Mouse (Mus musculus) intestine, embryonic 16.5 days (tissue): ENCODE measurements around the gene Cfhr2. TPM values are rescaled to one million over a fixed set of nuclear protein-coding genes. Genes with fewer than 3 reads are reported as not detected.
"Not testable (repeated sequence)": the region's sequence is repeated elsewhere in the genome, so short reads cannot be mapped to it uniquely, and the experiment has no call there.

Experiments
- ATAC-seq: fragments of 200-750 bp; cut with Nextera tagmentation; 2 replicates; pipeline ENCODE4 v1.8.0; 2017; ENCODE audit warnings: moderate TSS enrichment, moderate library complexity
- H3K27ac ChIP-seq: fragments of 300-500 bp; sonication (generic); 2 replicates; pipeline ENCODE4 v1.5.1; 2014; ENCODE audit warnings: mild to moderate bottlenecking, low read length
- H3K27me3 ChIP-seq: fragments of 300-500 bp; sonication (generic); replicated peaks from 2 replicates; pipeline ENCODE4 v1.6.1; 2014; ENCODE audit warnings: low read length, control low read depth, mixed read lengths; ENCODE audit not compliant: control insufficient read depth, insufficient read depth
- H3K36me3 ChIP-seq: fragments of 300-500 bp; sonication (generic); 2 replicates; pipeline ENCODE4 v1.6.1; 2014; ENCODE audit warnings: low read length, control low read depth; ENCODE audit not compliant: control insufficient read depth, insufficient read depth
- H3K4me1 ChIP-seq: fragments of 300-500 bp; sonication (generic); 2 replicates; pipeline ENCODE4 v1.6.1; 2014; ENCODE audit warnings: low read length, control low read depth, mixed read lengths; ENCODE audit not compliant: control insufficient read depth, insufficient read depth
- H3K4me2 ChIP-seq: fragments of 300-500 bp; sonication (generic); 2 replicates; pipeline ENCODE4 v1.6.1; 2014; ENCODE audit warnings: low read depth, low read length, control low read depth
- H3K4me3 ChIP-seq: fragments of 300-500 bp; sonication (generic); 2 replicates; pipeline ENCODE4 v1.5.1; 2014; ENCODE audit warnings: mild to moderate bottlenecking, low read length
- H3K9ac ChIP-seq: fragments of 300-500 bp; sonication (generic); 2 replicates; pipeline ENCODE4 v1.6.1; 2014; ENCODE audit warnings: low read depth, low read length
- H3K9me3 ChIP-seq: fragments of 300-500 bp; sonication (generic); 2 replicates; pipeline ENCODE4 v1.6.1; 2016; ENCODE audit warnings: low read length, control low read depth; ENCODE audit not compliant: control insufficient read depth
- WGBS: fragments of 180-500 bp; shearing (Covaris S2); extraction: QIAGEN DNeasy Blood & Tissue Kit; methylation state at CpG from one replicate; pipeline ENCODE4 v1.1.7; 2014; 5-methylcytosine and 5-hydroxymethylcytosine counted together
- polyA plus RNA-seq: library from polyadenylated mRNA; unstranded; fragments of >200 nt; fragmentation: Nextera tagmentation; extraction: Ambion mirVana; gene quantifications from 2 replicates; pipeline ENCODE4 v1.2.1, GENCODE M21; 2015

Gene Cfhr2
- 0.29 and 0.43 TPM in 2 replicates for polyA plus RNA-seq

DNA sequence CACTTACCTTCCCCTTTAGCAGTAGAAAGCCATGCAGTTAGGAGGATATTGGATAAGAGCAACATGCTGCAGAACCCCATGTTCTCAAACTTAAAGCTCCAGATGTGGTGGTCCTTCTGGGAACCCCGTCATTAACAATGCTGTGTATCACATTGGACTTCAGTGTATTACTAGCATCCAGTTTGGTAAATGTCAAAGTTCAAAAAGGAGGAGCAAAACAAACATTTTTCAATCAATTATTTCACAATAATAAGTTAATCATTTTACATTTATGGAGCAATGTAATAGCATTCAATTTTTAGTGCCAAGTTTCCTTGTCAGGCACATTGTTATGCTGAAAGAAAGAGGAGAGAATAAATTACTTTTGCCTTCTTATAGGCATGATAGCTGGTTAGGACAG is at the start of gene Cfhr2:
Gene Cfhr2, minus strand, starts transcription at position 155 of the 400 bp plus-strand sequence.
- H3K36me3 ChIP-seq, result no peaks in the 10 kb centered on the region
- no peaks in the 10 kb centered on the region for H3K27me3 ChIP-seq
- no peak for ATAC-seq
- 83% methylated on average over 1 of the region's 1 CpGs for WGBS
- no peaks in the 10 kb centered on the region for H3K9me3 ChIP-seq
- no peaks in the 10 kb centered on the region for H3K4me1 ChIP-seq
- H3K27ac ChIP-seq, result no peak within 1 kb of the TSS
- H3K9ac ChIP-seq, result no peak within 1 kb of the TSS
- H3K4me3 ChIP-seq, result no peak within 1 kb of the TSS
- H3K4me2 ChIP-seq, result no peak within 1 kb of the TSS

DNA sequence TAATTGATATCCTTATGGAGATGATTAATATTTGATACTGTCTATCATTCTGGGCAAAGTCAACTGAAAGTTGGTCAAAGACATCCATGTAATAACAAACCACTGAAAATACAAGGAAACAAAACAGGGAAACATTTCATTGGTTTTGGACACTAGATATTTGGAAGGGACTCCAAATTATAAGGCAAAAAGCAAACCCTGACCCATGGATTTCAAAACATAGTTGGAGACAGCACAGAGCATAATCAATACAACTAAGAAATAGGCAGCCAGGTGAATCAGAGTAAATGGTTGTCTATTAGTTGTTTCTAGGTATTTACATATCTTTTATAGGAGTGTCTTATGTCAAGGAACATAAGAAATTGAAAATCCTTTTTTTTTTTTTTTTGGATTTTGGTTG is 5.2 kb upstream of the Cfhr2 start:
- H3K27me3 ChIP-seq, result no peaks in the 10 kb centered on the region
- H3K9me3 ChIP-seq, result no peaks in the 10 kb centered on the region
- ATAC-seq, result no peak
- H3K36me3 ChIP-seq, result no peaks in the 10 kb centered on the region
- no peak overlapping the region for H3K4me2 ChIP-seq
- no peak overlapping the region for H3K9ac ChIP-seq
- H3K4me1 ChIP-seq, result no peaks in the 10 kb centered on the region
- no peak overlapping the region for H3K27ac ChIP-seq
- H3K4me3 ChIP-seq, result no peak overlapping the region

DNA sequence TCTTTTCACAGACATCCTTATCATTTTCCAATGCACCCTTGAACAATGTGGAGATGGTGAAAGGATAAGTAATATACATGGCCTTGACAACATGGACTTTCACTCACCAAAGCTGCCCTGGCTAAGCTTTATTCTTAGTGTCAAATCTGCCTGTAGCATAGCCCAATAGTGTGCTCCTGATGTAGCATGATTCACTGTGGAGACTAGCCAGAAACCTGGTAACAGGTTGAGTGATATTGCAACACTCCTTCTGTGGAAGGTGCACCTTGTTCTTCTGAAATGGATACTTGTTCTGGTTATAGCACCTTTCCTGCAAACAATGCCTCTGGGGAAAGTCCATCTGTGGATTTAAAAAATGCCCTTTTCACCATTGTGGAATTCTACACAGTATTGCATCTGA is 1.7 kb upstream of the Cfhr2 start:
- H3K27me3 ChIP-seq, result no peaks in the 10 kb centered on the region
- no peak overlapping the region for H3K4me3 ChIP-seq
- H3K9me3 ChIP-seq, result no peaks in the 10 kb centered on the region
- no peak for ATAC-seq
- H3K4me2 ChIP-seq, result no peak overlapping the region
- H3K27ac ChIP-seq, result no peak overlapping the region
- no peaks in the 10 kb centered on the region for H3K4me1 ChIP-seq
- H3K36me3 ChIP-seq, result no peaks in the 10 kb centered on the region
- no peak overlapping the region for H3K9ac ChIP-seq

DNA sequence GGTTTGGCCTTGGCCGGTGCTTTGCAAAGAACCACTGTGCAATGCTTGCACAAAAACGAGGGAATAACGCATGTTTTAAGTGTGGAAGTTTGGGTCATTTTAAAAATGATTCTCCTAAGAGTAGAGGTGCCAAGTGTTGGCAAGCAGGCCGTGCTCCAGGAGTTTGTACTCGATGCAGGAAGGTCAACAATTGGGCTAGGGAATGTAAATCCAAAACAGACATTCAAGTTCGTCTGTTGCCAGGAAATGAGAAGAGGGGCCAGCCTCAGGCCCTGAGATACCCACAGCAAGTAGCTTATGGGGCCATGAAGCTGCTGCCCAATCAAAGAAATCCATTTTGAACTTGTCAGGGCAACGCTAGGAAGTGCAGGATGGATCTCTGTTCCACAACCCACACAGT is 18.8 kb downstream of the Cfhr2 start:
- WGBS, result 74% methylated on average over 7 of the region's 7 CpGs
- Histone ChIP-seq H3K27me3 (no peaks in the 10 kb centered on the region), H3K4me2 (no peak overlapping the region), H3K4me3 (no peak overlapping the region), H3K9me3 (no peaks in the 10 kb centered on the region), H3K36me3 (no peaks in the 10 kb centered on the region), H3K4me1 (no peaks in the 10 kb centered on the region), H3K27ac (no peak overlapping the region), H3K9ac (no peak overlapping the region)
- ATAC-seq, result no peak

- H3K27me3 ChIP-seq, result no peaks in the 10 kb centered on the region
- H3K4me1 ChIP-seq, result no peaks in the 10 kb centered on the region
- no peak for ATAC-seq
- WGBS, result 94% methylated on average over 2 of the region's 2 CpGs
- no peak overlapping the region for H3K27ac ChIP-seq
- H3K36me3 ChIP-seq, result no peaks in the 10 kb centered on the region
- no peak overlapping the region for H3K4me2 ChIP-seq
- H3K9me3 ChIP-seq, result no peaks in the 10 kb centered on the region
- no peak overlapping the region for H3K4me3 ChIP-seq
- no peak overlapping the region for H3K9ac ChIP-seq
Measured at GRCm38 (mm10) chr1:139839290-139839689, 19.2 kb downstream of the Cfhr2 start.

GRCm38 (mm10) chr1:139808594-139808993 is 49.9 kb downstream of the Cfhr2 start:
- H3K36me3 ChIP-seq, result no peaks in the 10 kb centered on the region
- H3K4me3 ChIP-seq, result no peak overlapping the region
- ATAC-seq, result no peak
- no peak overlapping the region for H3K4me2 ChIP-seq
- no peak overlapping the region for H3K9ac ChIP-seq
- no peak overlapping the region for H3K27ac ChIP-seq
- no peaks in the 10 kb centered on the region for H3K27me3 ChIP-seq
- H3K9me3 ChIP-seq, result no peaks in the 10 kb centered on the region
- H3K4me1 ChIP-seq, result no peaks in the 10 kb centered on the region

- Histone ChIP-seq H3K27ac (no peak within 1 kb of the TSS), H3K4me3 (no peak within 1 kb of the TSS), H3K9ac (no peak within 1 kb of the TSS), H3K36me3 (no peaks in the 10 kb centered on the region), H3K4me1 (no peaks in the 10 kb centered on the region), H3K4me2 (no peak within 1 kb of the TSS), H3K27me3 (no peaks in the 10 kb centered on the region), H3K9me3 (no peaks in the 10 kb centered on the region)
- 91% methylated on average over 1 of the region's 1 CpGs for WGBS
- ATAC-seq, result no peak
Measured at GRCm38 (mm10) chr1:139781143-139781542, 77.4 kb downstream of the Cfhr2 start, which contains the start of gene Gm4788. Gene Gm4788, minus strand, starts transcription at chr1:139781243.

DNA sequence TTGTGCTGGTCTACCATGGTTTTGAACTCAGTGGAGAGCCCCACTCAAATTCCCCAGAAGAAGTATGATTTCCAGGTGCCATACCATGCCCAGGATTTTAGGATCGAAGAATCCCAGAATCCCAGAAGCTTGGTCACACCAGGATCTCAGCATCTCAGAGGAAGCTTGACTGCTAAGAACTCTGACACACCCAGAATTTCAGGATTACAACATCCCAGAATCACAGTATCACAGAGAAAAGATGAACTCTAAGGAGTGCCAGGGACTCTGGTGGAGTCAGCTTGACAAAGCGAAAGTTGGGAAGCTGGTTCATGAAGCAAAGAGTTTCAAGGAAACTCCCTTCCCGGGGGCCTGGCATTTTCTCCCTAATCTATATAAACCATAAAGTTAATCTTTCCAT is 88.6 kb downstream of the Cfhr2 start:
- not testable (repeated sequence) for H3K9ac ChIP-seq, H3K36me3 ChIP-seq, H3K4me3 ChIP-seq, H3K4me1 ChIP-seq, H3K27me3 ChIP-seq, H3K9me3 ChIP-seq, H3K27ac ChIP-seq, H3K4me2 ChIP-seq
- WGBS, result 83% methylated on average over 3 of the region's 3 CpGs
- ATAC-seq, result 0 out of 2 replicates have a peak, but pooled peaks have one; percentile 59

Other genes with a start within 250 kb of the Cfhr2 start
- gene Gm4788, start 77.5 kb downstream of the Cfhr2 start, polyA plus RNA-seq, result not detected in 2 replicates